Mouse (Mus musculus) brown adipose tissue, adult 24 weeks (tissue): ENCODE results near the gene Prr5. TPM values are rescaled to one million over a fixed set of nuclear protein-coding genes. Genes with fewer than 3 reads are reported as not detected.

ENCODE experiments used
- H3K27ac ChIP-seq: fragments of 200-500 bp; replicated peaks from 2 replicates; pipeline ENCODE4 v1.5.1; 2012; ENCODE audit warnings: low read depth, mild to moderate bottlenecking, low read length
- H3K4me1 ChIP-seq: fragments of 200-500 bp; 2 replicates; pipeline ENCODE4 v1.6.1; 2012; ENCODE audit warnings: low read length, mixed read lengths; ENCODE audit not compliant: control insufficient read depth, insufficient read depth, insufficient read length
- H3K4me3 ChIP-seq: fragments of 200-500 bp; 2 replicates; pipeline ENCODE4 v1.5.1; 2012; ENCODE audit warnings: low read depth, mild to moderate bottlenecking, low read length, moderate library complexity; ENCODE audit not compliant: insufficient read depth
- polyA plus RNA-seq: library from polyadenylated mRNA; stranded (reverse); fragments of >200 nt; gene quantifications from 2 replicates; pipeline ENCODE4 v1.2.4, GENCODE M21; 2012; ENCODE audit not compliant: missing spikeins, insufficient read depth, insufficient read length

Gene Prr5
- 2.8 and 4.4 TPM in 2 replicates for polyA plus RNA-seq

GRCm38 (mm10) chr15:84668938-84669747 lies at the start of gene Prr5:
Prr5 (plus strand) TSS chr15:84669620.
- Histone ChIP-seq H3K27ac (no peak within 1 kb of the TSS), H3K4me1 (peaks cover 9% of the 10 kb centered on the region), H3K4me3 (no peak within 1 kb of the TSS)

DNA sequence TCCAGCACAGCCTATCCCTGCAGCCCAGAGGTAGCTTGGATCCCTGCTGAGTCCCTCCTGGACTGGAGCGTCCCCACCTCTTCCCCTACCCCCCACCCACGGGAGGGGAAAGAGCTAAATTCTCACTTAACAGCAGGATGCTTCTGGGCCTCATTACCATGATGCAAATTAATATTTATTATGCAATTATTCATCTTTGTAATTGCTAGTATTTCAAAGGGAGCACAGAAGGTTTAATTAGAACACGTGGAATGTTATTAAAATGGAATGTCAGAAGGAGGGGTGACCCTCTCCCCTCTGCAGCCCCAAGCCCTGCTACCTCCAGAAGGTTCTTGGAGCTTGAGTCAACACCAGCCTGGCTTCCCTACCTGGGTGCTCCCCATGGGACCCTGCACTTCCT lies 49.4 kb upstream of the Prr5 start:
- Histone ChIP-seq H3K27ac (no peak overlapping the region), H3K4me1 (peaks cover 9% of the 10 kb centered on the region), H3K4me3 (no peak overlapping the region)

- Histone ChIP-seq H3K27ac (no peak overlapping the region), H3K4me1 (peaks cover 19% of the 10 kb centered on the region), H3K4me3 (no peak overlapping the region)
Observed at GRCm38 (mm10) chr15:84621722-84622428, 47.5 kb upstream of the Prr5 start.

DNA sequence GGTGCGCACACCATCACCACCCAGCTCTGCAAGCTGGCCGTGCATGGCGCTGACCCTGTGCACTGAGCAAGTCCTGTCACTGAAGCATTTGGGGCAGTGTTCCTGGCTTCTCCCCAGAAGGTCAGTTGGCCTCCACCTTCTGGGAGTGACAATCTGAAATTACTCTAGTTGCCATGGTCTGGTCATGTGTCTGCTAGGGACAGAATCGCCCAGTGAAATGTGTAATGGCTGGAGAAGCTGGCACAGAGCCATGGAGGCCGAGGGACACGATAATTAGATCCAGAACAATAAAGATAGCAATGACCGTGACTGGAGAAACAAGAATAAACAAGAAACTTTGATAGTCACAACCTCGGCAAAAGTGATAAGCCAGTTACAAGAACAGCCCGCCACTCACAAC lies 44.5 kb upstream of the Prr5 start:
- no peak overlapping the region for H3K4me3 ChIP-seq
- H3K4me1 ChIP-seq, result peaks cover 19% of the 10 kb centered on the region
- H3K27ac ChIP-seq, result no peak overlapping the region

GRCm38 (mm10) chr15:84625712-84626414 lies 43.6 kb upstream of the Prr5 start:
- H3K27ac ChIP-seq, result no peak overlapping the region
- H3K4me3 ChIP-seq, result no peak overlapping the region
- peaks cover 19% of the 10 kb centered on the region for H3K4me1 ChIP-seq

DNA sequence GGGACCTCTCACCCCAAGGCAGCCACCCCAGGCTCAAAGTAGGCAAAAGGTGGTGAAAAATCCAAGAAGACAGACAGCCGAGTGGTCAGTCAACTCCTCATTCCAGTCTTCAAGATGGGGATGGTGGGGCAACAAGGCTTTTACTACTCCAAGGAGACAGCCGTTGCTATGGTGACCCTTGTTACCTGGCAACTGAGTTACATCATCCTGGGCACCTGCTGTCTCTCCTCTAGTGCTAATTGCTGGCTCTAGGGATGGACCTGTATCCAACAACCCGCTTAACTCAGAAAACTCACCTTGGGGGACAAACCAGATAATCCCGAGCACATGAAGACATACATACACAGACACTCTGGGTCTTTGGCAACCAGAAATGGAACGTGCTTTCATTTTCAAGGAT lies 42.1 kb upstream of the Prr5 start:
- no peak overlapping the region for H3K27ac ChIP-seq

GRCm38 (mm10) chr15:84629680-84630079 lies 39.7 kb upstream of the Prr5 start:
- Histone ChIP-seq H3K4me3 (no peak overlapping the region), H3K4me1 (peaks cover 11% of the 10 kb centered on the region), H3K27ac (no peak overlapping the region)

More for the DNA sequence above, 42.1 kb upstream of the Prr5 start:
- Histone ChIP-seq H3K4me1 (peaks cover 16% of the 10 kb centered on the region), H3K4me3 (no peak overlapping the region)

GRCm38 (mm10) chr15:84631560-84631959 lies 37.9 kb upstream of the Prr5 start:
- Histone ChIP-seq H3K27ac (no peak overlapping the region), H3K4me1 (no peaks in the 10 kb centered on the region), H3K4me3 (no peak overlapping the region)

- H3K4me1 ChIP-seq, result peaks cover 10% of the 10 kb centered on the region
- no peak overlapping the region for H3K4me3 ChIP-seq
Observed at GRCm38 (mm10) chr15:84634361-84634760, 35.1 kb upstream of the Prr5 start.

GRCm38 (mm10) chr15:84638405-84638804 lies 31.0 kb upstream of the Prr5 start:
- H3K4me1 ChIP-seq, result peaks cover 18% of the 10 kb centered on the region
- H3K27ac ChIP-seq, result peak overlapping the region; percentile 73
- H3K4me3 ChIP-seq, result no peak overlapping the region

More at GRCm38 (mm10) chr15:84634361-84634760, 35.1 kb upstream of the Prr5 start:
- no peak overlapping the region for H3K27ac ChIP-seq

- Histone ChIP-seq H3K27ac (peak overlapping the region; percentile 73), H3K4me1 (peaks cover 18% of the 10 kb centered on the region), H3K4me3 (no peak overlapping the region)
Observed at GRCm38 (mm10) chr15:84639072-84639450, 30.4 kb upstream of the Prr5 start.

GRCm38 (mm10) chr15:84639451-84640136 lies 29.8 kb upstream of the Prr5 start:
- peaks cover 18% of the 10 kb centered on the region for H3K4me1 ChIP-seq
- 0 out of 2 replicates have a peak overlapping the region, but pooled peaks have one; percentile 46 for H3K27ac ChIP-seq
- no peak overlapping the region for H3K4me3 ChIP-seq

GRCm38 (mm10) chr15:84640722-84641121 lies 28.7 kb upstream of the Prr5 start:
- Histone ChIP-seq H3K27ac (peak overlapping the region; percentile 68), H3K4me1 (peaks cover 18% of the 10 kb centered on the region), H3K4me3 (no peak overlapping the region)

DNA sequence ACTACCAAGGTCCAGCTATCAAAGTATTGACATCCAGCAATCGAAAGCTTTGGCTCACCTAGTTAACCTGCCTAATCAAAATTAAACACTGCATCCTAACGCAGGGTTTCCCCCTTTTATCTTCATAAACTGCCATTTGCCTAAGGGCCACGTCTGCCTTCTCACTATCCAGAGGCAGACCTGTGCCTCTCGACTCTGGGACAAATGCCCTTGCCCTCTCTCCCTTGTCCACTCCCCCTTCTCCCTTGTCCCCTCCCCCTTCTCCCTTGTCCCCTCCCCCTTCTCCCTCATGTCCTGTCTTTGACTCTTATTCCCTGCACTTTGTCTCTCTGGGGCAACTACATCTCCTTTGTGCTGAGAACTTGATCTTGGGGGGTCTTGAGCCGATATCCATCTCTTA lies 28.3 kb upstream of the Prr5 start:
- H3K27ac ChIP-seq, result peak overlapping the region; percentile 68

DNA sequence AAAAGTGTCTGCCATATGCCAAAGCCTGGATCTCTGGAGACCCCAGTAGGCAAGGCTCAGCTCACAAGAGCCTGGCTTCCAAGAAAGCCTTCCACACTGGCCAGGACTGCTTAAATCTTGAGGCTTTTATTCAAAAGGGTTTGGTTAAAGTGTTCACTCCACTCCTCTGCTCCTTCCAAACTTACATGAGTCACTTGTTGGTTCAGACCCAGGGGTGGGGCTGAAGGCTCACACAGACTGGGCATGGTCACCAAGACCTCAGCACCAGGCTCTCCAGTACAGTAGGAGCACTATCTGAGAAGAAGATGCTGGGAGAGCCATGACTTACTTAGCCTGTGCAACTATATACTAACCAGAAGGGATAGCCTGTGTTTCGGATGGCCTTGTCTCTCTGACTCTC lies 27.5 kb upstream of the Prr5 start:
- Histone ChIP-seq H3K4me3 (no peak overlapping the region), H3K4me1 (peaks cover 18% of the 10 kb centered on the region), H3K27ac (no peak overlapping the region)

More for the DNA sequence above, 28.3 kb upstream of the Prr5 start:
- Histone ChIP-seq H3K4me3 (no peak overlapping the region), H3K4me1 (peaks cover 18% of the 10 kb centered on the region)
